Mouse (Mus musculus) lung, embryonic 16.5 days (tissue): ENCODE measurements around the gene Pard3. TPM values are rescaled to one million over a fixed set of nuclear protein-coding genes. Genes with fewer than 3 reads are reported as not detected.

Experiments used
- ATAC-seq: fragments of 200-750 bp; cut with Nextera tagmentation; 2 replicates; pipeline ENCODE4 v1.8.0; 2017; ENCODE audit warnings: low read depth, mild to moderate bottlenecking, moderate library complexity
- H3K27ac ChIP-seq: fragments of 300-500 bp; sonication (generic); 2 replicates; pipeline ENCODE4 v1.5.1; 2014; ENCODE audit warnings: mild to moderate bottlenecking, control low read depth, low read length
- H3K27me3 ChIP-seq: fragments of 300-500 bp; sonication (generic); 2 replicates; pipeline ENCODE4 v1.6.1; 2014; ENCODE audit warnings: low read depth, low read length, mixed read lengths; ENCODE audit not compliant: control insufficient read depth, insufficient read depth
- H3K36me3 ChIP-seq: fragments of 300-500 bp; sonication (generic); 2 replicates; pipeline ENCODE4 v1.6.1; 2014; ENCODE audit warnings: low read length; ENCODE audit not compliant: control insufficient read depth, insufficient read depth
- H3K4me1 ChIP-seq: fragments of 300-500 bp; sonication (generic); replicated peaks from 2 replicates; pipeline ENCODE4 v1.6.1; 2014; ENCODE audit warnings: low read length, mixed read lengths; ENCODE audit not compliant: control insufficient read depth, insufficient read depth
- H3K4me2 ChIP-seq: fragments of 300-500 bp; sonication (generic); 2 replicates; pipeline ENCODE4 v1.6.1; 2014; ENCODE audit warnings: low read depth, low read length, control low read depth
- H3K4me3 ChIP-seq: fragments of 300-500 bp; sonication (generic); 2 replicates; pipeline ENCODE4 v1.5.1; 2014; ENCODE audit warnings: mild to moderate bottlenecking, low read length, control low read depth
- H3K9ac ChIP-seq: fragments of 300-500 bp; sonication (generic); 2 replicates; pipeline ENCODE4 v1.6.1; 2014; ENCODE audit warnings: low read length, control low read depth
- H3K9me3 ChIP-seq: fragments of 300-500 bp; sonication (generic); 2 replicates; pipeline ENCODE4 v1.6.1; 2016; ENCODE audit warnings: low read length; ENCODE audit not compliant: control insufficient read depth
- WGBS: fragments of 180-500 bp; shearing (Covaris S2); extraction: QIAGEN DNeasy Blood & Tissue Kit; methylation state at CpG from one replicate; pipeline ENCODE4 v1.1.7; 2014; 5-methylcytosine and 5-hydroxymethylcytosine counted together
- polyA plus RNA-seq: library from polyadenylated mRNA; unstranded; fragments of >200 nt; fragmentation: Nextera tagmentation; extraction: Ambion mirVana; gene quantifications from 2 replicates; pipeline ENCODE4 v1.2.1, GENCODE M21; 2015

Pard3 gene
- polyA plus RNA-seq, 1 experiment from 2014 or later, result 19.0 TPM

GRCm38 (mm10) chr8:127315811-127316210, 252.1 kb downstream of the Pard3 start:
- Histone ChIP-seq H3K27me3 (no peaks in the 10 kb centered on the region), H3K4me3 (no peak overlapping the region), H3K9ac (no peak overlapping the region), H3K27ac (no peak overlapping the region), H3K36me3 (no peaks in the 10 kb centered on the region), H3K9me3 (no peaks in the 10 kb centered on the region), H3K4me1 (peaks cover 2% of the 10 kb centered on the region; the same call in 1 of the 2 replicates), H3K4me2 (no peak overlapping the region)
- ATAC-seq, result no peak
- 13% methylated on average over 1 of the region's 1 CpGs for WGBS

- no peaks in the 10 kb centered on the region for H3K9me3 ChIP-seq
- no peak overlapping the region for H3K27ac ChIP-seq
- H3K9ac ChIP-seq, result no peak overlapping the region
- no peak overlapping the region for H3K4me3 ChIP-seq
- ATAC-seq, result no peak
- H3K36me3 ChIP-seq, result no peaks in the 10 kb centered on the region
- H3K27me3 ChIP-seq, result no peaks in the 10 kb centered on the region
- peaks cover 2% of the 10 kb centered on the region; the same call in 1 of the 2 replicates for H3K4me1 ChIP-seq
- WGBS, result 70% methylated on average over 1 of the region's 1 CpGs
- no peak overlapping the region for H3K4me2 ChIP-seq
Measured at GRCm38 (mm10) chr8:127317914-127318313, 254.2 kb downstream of the Pard3 start.

GRCm38 (mm10) chr8:127318377-127319159, 254.9 kb downstream of the Pard3 start:
- 83% methylated on average over 7 of the region's 7 CpGs for WGBS
- no peak for ATAC-seq
- Histone ChIP-seq H3K4me1 (peaks cover 2% of the 10 kb centered on the region; the same call in 1 of the 2 replicates), H3K4me2 (no peak overlapping the region), H3K27ac (no peak overlapping the region), H3K4me3 (no peak overlapping the region), H3K9ac (no peak overlapping the region), H3K36me3 (no peaks in the 10 kb centered on the region), H3K27me3 (no peaks in the 10 kb centered on the region), H3K9me3 (no peaks in the 10 kb centered on the region)

GRCm38 (mm10) chr8:127320930-127321329, 257.2 kb downstream of the Pard3 start:
- no peak overlapping the region for H3K9ac ChIP-seq
- ATAC-seq, result no peak
- peaks cover 2% of the 10 kb centered on the region; the same call in 1 of the 2 replicates for H3K4me1 ChIP-seq
- H3K9me3 ChIP-seq, result no peaks in the 10 kb centered on the region
- H3K4me3 ChIP-seq, result no peak overlapping the region
- H3K36me3 ChIP-seq, result no peaks in the 10 kb centered on the region
- H3K4me2 ChIP-seq, result no peak overlapping the region
- no peak overlapping the region for H3K27ac ChIP-seq
- WGBS, result 79% methylated on average over 5 of the region's 5 CpGs
- no peaks in the 10 kb centered on the region for H3K27me3 ChIP-seq

GRCm38 (mm10) chr8:127323583-127324360, 260.1 kb downstream of the Pard3 start:
- no peak overlapping the region for H3K4me2 ChIP-seq
- no peak for ATAC-seq
- H3K27me3 ChIP-seq, result no peaks in the 10 kb centered on the region
- H3K9me3 ChIP-seq, result no peaks in the 10 kb centered on the region
- H3K4me1 ChIP-seq, result no peaks in the 10 kb centered on the region
- 84% methylated on average over 10 of the region's 10 CpGs for WGBS
- no peak overlapping the region for H3K4me3 ChIP-seq
- H3K27ac ChIP-seq, result no peak overlapping the region
- no peak overlapping the region for H3K9ac ChIP-seq
- H3K36me3 ChIP-seq, result no peaks in the 10 kb centered on the region

- H3K9ac ChIP-seq, result no peak overlapping the region
- no peaks in the 10 kb centered on the region for H3K4me1 ChIP-seq
- no peaks in the 10 kb centered on the region for H3K9me3 ChIP-seq
- H3K27me3 ChIP-seq, result no peaks in the 10 kb centered on the region
- H3K36me3 ChIP-seq, result no peaks in the 10 kb centered on the region
- WGBS, result 66% methylated on average over 3 of the region's 3 CpGs
- H3K4me2 ChIP-seq, result no peak overlapping the region
- H3K27ac ChIP-seq, result no peak overlapping the region
- no peak overlapping the region for H3K4me3 ChIP-seq
- ATAC-seq, result peak; percentile 67; the same call in 1 of the 2 replicates
Measured at GRCm38 (mm10) chr8:127324836-127325570, 261.3 kb downstream of the Pard3 start.

- Histone ChIP-seq H3K36me3 (no peaks in the 10 kb centered on the region), H3K4me3 (no peak overlapping the region), H3K27me3 (no peaks in the 10 kb centered on the region), H3K9me3 (no peaks in the 10 kb centered on the region), H3K27ac (no peak overlapping the region), H3K4me2 (no peak overlapping the region), H3K9ac (no peak overlapping the region), H3K4me1 (peaks cover 4% of the 10 kb centered on the region; the same call in 1 of the 2 replicates)
- no peak for ATAC-seq
- 75% methylated on average over 5 of the region's 5 CpGs for WGBS
Measured at GRCm38 (mm10) chr8:127325749-127326148, 262.1 kb downstream of the Pard3 start.

- H3K4me2 ChIP-seq, result no peak overlapping the region
- no peak overlapping the region for H3K9ac ChIP-seq
- ATAC-seq, result no peak
- H3K9me3 ChIP-seq, result no peaks in the 10 kb centered on the region
- H3K4me1 ChIP-seq, result peaks cover 6% of the 10 kb centered on the region; the same call in 1 of the 2 replicates
- H3K27me3 ChIP-seq, result no peaks in the 10 kb centered on the region
- no peak overlapping the region for H3K27ac ChIP-seq
- H3K36me3 ChIP-seq, result no peaks in the 10 kb centered on the region
- WGBS, result 48% methylated on average over 12 of the region's 12 CpGs
- H3K4me3 ChIP-seq, result no peak overlapping the region
Measured at GRCm38 (mm10) chr8:127330258-127331187, 266.8 kb downstream of the Pard3 start.
